Mouse (Mus musculus) liver, embryonic 15.5 days (tissue): ENCODE data around the gene Ints4. TPM values are rescaled to one million over a fixed set of nuclear protein-coding genes. Genes with fewer than 3 reads are reported as not detected.
"Not testable (repeated sequence)": the region's sequence is repeated elsewhere in the genome, so short reads cannot be mapped to it uniquely, and the experiment has no call there.

ENCODE experiments used
- ATAC-seq: fragments of 200-750 bp; cut with Nextera tagmentation; 2 replicates; pipeline ENCODE4 v1.8.0; 2017; ENCODE audit warnings: moderate number of reproducible peaks, mild to moderate bottlenecking, moderate library complexity; ENCODE audit not compliant: insufficient read depth
- H3K27ac ChIP-seq: fragments of 300-500 bp; sonication (generic); replicated peaks from 2 replicates; pipeline ENCODE4 v1.5.1; 2015; ENCODE audit warnings: mild to moderate bottlenecking, inconsistent platforms
- H3K27me3 ChIP-seq: fragments of 300-500 bp; sonication (generic); 2 replicates; pipeline ENCODE4 v1.6.1; 2015; ENCODE audit warnings: mild to moderate bottlenecking, inconsistent platforms
- H3K36me3 ChIP-seq: fragments of 300-500 bp; sonication (generic); replicated peaks from 2 replicates; pipeline ENCODE4 v1.6.1; 2015; ENCODE audit warnings: moderate library complexity, mild to moderate bottlenecking, inconsistent platforms
- H3K4me1 ChIP-seq: fragments of 300-500 bp; sonication (generic); replicated peaks from 2 replicates; pipeline ENCODE4 v1.6.1; 2015; ENCODE audit warnings: inconsistent platforms
- H3K4me2 ChIP-seq: fragments of 300-500 bp; sonication (generic); 2 replicates; pipeline ENCODE4 v1.6.1; 2015; ENCODE audit warnings: moderate library complexity, mild to moderate bottlenecking, inconsistent platforms
- H3K4me3 ChIP-seq: fragments of 300-500 bp; sonication (generic); replicated peaks from 2 replicates; pipeline ENCODE4 v1.5.1; 2015; ENCODE audit warnings: mild to moderate bottlenecking, inconsistent platforms
- H3K9ac ChIP-seq: fragments of 300-500 bp; sonication (generic); 2 replicates; pipeline ENCODE4 v1.6.1; 2015; ENCODE audit warnings: moderate library complexity, mild to moderate bottlenecking, inconsistent platforms
- H3K9me3 ChIP-seq: fragments of 300-500 bp; sonication (generic); replicated peaks from 2 replicates; pipeline ENCODE4 v1.6.1; 2016; ENCODE audit warnings: inconsistent platforms
- WGBS: fragments of 180-500 bp; shearing (Covaris S2); methylation state at CpG from one replicate; pipeline ENCODE4 v1.1.7; 2015; ENCODE audit warnings: mixed read lengths; ENCODE audit not compliant: insufficient replicate concordance; 5-methylcytosine and 5-hydroxymethylcytosine counted together
- polyA plus RNA-seq: library from polyadenylated mRNA; unstranded; fragments of >200 nt; fragmentation: Nextera tagmentation; extraction: Ambion mirVana; gene quantifications from 2 replicates; pipeline ENCODE4 v1.2.1, GENCODE M21; 2015

Ints4 gene
- 18.4 and 19.8 TPM in 2 replicates for polyA plus RNA-seq

DNA sequence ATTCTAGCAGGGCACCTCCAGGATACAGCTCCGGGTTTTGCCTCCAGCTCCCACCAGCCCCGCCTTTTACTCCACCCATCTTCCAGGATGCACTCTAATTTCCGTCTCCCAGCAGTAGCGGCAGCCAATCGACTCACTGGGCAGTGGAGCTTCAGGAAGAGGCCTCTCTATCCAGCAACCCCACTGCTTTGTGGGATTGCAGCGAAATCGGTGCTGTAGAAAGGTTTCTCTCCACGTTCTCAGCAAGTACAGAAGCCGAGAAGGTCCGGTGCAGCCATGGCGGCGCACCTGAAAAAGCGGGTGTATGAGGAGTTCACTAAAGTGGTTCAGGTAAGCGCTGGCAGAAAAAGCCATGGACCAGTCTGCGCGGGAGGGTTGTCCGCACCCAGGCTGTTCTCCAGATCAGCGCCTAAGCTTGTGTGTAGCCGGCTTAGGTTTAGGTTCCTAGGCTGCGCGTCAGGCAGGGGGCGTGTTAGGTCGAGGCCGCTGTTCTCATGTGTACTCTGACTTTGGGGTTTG, at the start of gene Ints4:
Gene Ints4, plus strand, starts transcription at position 136 of the 519 bp plus-strand sequence.
- H3K27me3 ChIP-seq, result no peaks in the 10 kb centered on the region
- H3K36me3 ChIP-seq, result peaks cover 11% of the 10 kb centered on the region
- peak within 1 kb of the TSS; percentile 72 for H3K4me2 ChIP-seq
- H3K9me3 ChIP-seq, result no peaks in the 10 kb centered on the region
- ATAC-seq, result peak; percentile 98
- peak within 1 kb of the TSS; percentile 83 for H3K4me3 ChIP-seq
- under 1% methylated on average over 24 of the region's 24 CpGs for WGBS
- H3K4me1 ChIP-seq, result peaks cover 23% of the 10 kb centered on the region
- H3K27ac ChIP-seq, result peak within 1 kb of the TSS; percentile 90
- peak within 1 kb of the TSS; percentile 73 for H3K9ac ChIP-seq

DNA sequence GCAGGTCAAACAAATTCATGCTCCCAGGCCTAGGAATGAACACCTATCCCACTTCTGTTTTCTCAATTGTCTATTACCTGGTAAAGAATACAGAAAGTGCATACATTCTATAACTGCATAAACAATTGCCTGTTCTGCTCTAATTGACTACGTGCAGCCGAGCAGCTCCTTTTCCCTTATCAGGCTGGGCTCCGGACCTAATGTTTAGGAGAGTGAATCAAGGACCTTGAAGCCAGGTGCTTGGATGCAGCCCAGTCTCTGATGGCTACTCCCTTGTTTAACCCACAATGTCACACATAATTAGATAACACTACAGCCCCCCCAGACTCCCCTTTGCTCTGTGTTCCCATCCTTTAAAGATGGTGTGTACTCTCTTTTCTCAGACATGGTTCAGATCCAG, 47.2 kb upstream of the Ints4 start:
- 72% methylated on average over 3 of the region's 3 CpGs for WGBS
- not testable (repeated sequence) for H3K9me3 ChIP-seq, H3K27me3 ChIP-seq, H3K4me1 ChIP-seq, H3K4me2 ChIP-seq, H3K36me3 ChIP-seq, H3K27ac ChIP-seq, H3K9ac ChIP-seq, H3K4me3 ChIP-seq, ATAC-seq

DNA sequence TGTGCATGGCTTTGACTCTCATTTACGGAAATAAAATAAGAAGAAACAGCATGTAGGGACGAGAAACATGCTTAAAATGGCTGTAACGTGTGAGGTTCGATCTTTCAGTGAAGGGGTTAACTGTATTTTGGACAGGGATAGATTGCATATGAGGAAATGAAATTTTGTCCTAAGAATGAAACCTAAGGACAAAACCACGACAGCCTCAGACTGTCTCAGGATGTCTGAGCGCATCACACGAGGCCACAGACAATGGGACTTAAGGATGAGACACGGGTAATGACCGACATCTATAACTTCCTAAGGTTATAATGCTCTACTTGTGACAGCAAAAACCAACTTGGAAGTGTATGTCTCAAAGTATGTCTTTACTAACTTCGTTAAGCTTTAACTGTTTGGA, 46.2 kb upstream of the Ints4 start:
- Histone ChIP-seq H3K9me3 (no peaks in the 10 kb centered on the region), H3K9ac (no peak overlapping the region), H3K27me3 (no peaks in the 10 kb centered on the region), H3K27ac (no peak overlapping the region), H3K4me2 (no peak overlapping the region), H3K4me3 (no peak overlapping the region), H3K4me1 (no peaks in the 10 kb centered on the region; the same call in 1 of the 2 replicates), H3K36me3 (no peaks in the 10 kb centered on the region)
- no peak for ATAC-seq
- 61% methylated on average over 10 of the region's 10 CpGs for WGBS

DNA sequence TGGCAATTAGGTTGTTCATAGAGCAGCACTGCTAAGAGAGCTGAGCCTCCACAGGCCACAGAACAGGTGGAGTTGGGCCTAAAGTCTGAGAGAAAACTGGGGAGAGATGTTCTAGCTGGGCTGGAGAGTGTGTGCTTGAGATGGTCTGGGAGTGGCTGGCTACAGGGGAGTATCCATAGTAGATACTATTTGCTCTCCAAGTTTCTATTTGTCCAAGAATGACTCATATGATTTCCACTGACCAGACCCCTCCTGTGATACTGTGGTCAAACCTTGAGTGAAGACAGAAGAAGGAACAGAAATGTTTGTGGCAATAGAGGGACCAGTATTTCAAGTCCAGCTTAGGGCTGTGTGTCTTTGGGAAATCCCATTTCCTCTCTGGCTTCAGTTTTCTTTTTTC, 41.8 kb upstream of the Ints4 start:
- H3K27ac ChIP-seq, result no peak overlapping the region
- no peak overlapping the region for H3K4me2 ChIP-seq
- ATAC-seq, result no peak
- no peak overlapping the region for H3K4me3 ChIP-seq
- H3K27me3 ChIP-seq, result no peaks in the 10 kb centered on the region
- no peaks in the 10 kb centered on the region for H3K36me3 ChIP-seq
- no peaks in the 10 kb centered on the region for H3K4me1 ChIP-seq
- 0 out of 2 replicates have a peak, but pooled peaks cover 6% of the 10 kb centered on the region for H3K9me3 ChIP-seq
- H3K9ac ChIP-seq, result no peak overlapping the region

DNA sequence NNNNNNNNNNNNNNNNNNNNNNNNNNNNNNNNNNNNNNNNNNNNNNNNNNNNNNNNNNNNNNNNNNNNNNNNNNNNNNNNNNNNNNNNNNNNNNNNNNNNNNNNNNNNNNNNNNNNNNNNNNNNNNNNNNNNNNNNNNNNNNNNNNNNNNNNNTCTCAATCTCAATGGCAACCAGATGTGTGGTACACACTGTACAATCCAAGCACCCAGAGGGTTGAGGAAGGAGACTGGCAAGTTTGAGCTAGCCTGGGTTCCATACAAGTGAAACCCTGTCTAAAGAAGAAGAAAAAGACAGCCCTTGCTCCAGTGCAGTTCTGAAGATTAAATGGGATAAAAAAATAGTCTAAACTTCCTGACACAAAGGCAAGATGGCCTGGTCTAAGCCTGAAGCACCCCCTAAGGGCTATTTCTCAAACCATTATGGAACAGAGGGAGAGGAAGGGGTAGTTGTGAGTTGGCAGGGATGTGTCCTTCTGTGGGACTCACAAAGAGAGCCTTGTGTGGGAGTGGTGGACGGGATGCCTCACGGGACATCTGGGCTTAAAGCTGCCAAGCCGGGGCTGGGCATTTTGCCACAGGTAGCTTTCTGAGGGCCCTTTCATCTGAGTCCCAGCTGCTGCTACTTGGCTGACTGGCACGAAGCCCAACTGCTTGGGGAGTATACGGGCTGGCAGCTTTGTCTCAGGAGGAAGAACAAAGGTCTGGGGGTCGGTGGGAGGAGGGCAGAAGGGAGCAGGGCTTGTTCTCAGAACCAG, 34.4 kb upstream of the Ints4 start:
- Histone ChIP-seq H3K9ac (no peak overlapping the region), H3K9me3 (peaks cover 3% of the 10 kb centered on the region; the same call in 1 of the 2 replicates), H3K4me3 (no peak overlapping the region), H3K27ac (no peak overlapping the region), H3K4me2 (no peak overlapping the region), H3K27me3 (no peaks in the 10 kb centered on the region), H3K4me1 (peaks cover 4% of the 10 kb centered on the region), H3K36me3 (no peaks in the 10 kb centered on the region)
- WGBS, result 60% methylated on average over 6 of the region's 6 CpGs
- no peak for ATAC-seq

DNA sequence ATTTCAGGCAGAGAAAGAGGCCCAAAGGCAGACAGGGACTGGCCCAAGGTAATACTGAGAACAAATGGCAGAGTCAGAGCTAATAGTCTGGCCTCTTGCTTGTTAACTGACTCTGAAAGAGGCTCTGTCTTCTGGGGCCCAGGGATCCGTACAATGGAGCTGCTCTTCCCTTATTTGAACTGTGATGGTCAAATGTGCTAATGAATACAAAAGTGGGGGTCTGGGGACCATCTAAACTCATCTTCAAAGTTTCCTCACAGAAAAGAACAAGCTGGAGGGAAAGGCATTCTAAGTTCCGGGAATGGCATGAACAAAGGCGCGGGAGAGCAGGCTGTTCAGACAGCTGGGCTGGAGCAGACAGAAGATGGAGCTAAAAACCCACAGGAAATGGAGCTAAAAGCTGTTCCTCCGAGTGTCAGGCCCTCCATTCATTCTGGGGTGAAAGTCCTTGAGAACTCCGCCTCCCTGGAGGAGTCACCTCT, 33.7 kb upstream of the Ints4 start:
- Histone ChIP-seq H3K9ac (no peak overlapping the region), H3K4me3 (no peak overlapping the region), H3K9me3 (no peaks in the 10 kb centered on the region; the same call in 1 of the 2 replicates), H3K36me3 (no peaks in the 10 kb centered on the region), H3K4me1 (peaks cover 11% of the 10 kb centered on the region), H3K4me2 (no peak overlapping the region), H3K27ac (no peak overlapping the region), H3K27me3 (no peaks in the 10 kb centered on the region)
- no peak for ATAC-seq
- WGBS, result 50% methylated on average over 6 of the region's 6 CpGs

DNA sequence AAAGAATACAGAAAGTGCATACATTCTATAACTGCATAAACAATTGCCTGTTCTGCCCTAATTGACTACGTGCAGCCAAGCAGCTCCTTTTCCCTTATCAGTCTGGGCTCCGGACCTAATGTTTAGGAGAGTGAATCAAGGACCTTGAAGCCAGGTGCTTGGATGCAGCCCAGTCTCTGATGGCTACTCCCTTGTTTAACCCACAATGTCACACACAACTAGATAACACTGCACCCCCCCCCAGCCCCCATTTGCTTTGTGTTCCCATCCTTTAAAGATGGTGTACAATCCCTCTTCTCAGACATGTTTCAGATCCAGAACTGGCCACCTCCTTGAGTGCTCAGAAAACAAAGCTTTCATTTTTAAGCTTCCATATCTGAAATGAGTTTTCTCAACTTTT, 29.7 kb upstream of the Ints4 start, which contains the start of gene Kctd14:
Gene Kctd14, plus strand, starts transcription at position 301 of the 400 bp plus-strand sequence.
- H3K27me3 ChIP-seq, H3K9ac ChIP-seq, H3K36me3 ChIP-seq, H3K4me3 ChIP-seq, H3K9me3 ChIP-seq, ATAC-seq: not testable (repeated sequence)
- Histone ChIP-seq H3K27ac (peak within 1 kb of the TSS; percentile 99), H3K4me1 (peaks cover 40% of the 10 kb centered on the region), H3K4me2 (peak within 1 kb of the TSS; percentile 91)
- WGBS, result 34% methylated on average over 2 of the region's 2 CpGs

DNA sequence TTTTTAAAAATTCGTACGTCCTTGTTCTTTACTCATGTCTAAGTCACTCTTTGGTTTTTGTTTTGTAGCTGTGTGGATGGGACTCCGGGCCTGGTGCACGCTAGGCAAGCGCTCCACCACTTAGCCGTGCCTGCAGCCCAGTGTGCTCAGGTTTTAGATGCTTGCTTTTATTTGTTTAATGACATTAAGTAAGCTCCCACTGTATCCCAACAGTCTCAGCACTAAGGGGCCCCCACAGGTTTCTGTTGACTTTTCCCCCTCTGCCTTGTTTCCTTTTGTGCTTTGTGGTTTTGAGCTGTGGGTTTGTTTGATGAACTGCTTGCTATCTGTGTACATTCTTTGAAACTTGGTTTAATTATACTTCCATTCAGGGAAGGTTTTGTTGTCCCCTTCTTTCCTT, 28.6 kb upstream of the Ints4 start:
- Histone ChIP-seq H3K9me3 (no peaks in the 10 kb centered on the region; the same call in 1 of the 2 replicates), H3K9ac (no peak overlapping the region)
- no peak for ATAC-seq

DNA sequence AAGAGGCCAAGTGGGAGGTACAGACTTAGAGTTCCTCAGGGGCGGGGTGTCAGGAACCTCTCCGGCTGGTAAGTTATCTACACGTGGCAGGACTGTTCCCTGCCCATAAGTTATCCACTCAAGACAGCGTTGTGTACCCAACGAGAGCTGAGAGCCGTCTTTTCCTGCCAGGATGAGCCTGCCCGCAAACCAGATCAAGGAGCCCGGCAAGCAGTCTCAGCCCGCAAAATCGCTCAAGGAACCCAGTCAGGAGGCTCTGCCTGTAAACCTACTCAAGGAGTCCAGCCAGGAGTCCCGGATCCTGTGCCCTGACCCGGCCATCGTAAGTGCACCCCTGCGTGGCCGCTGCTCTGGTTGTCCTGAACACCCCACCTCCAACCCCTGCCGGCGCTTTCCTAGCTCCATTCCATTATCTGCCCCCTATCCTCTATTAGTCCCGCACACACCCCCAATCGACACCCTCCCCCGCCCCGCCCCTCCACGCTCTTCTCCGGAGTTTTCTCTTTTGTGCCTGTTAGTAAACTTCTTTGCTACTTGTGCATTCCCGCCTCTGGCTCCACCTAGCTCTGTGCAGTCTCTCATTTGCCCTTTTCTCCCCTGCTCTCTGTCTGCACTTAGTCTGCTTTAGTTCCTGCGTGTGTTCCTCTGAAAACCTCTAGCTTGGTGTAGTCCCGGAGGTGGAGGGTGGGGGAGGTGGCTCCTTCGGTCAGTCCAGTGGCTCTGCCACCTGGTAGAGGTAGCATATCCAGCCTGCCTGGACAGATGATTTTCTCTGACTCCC, 27.4 kb upstream of the Ints4 start:
- peak overlapping the region; percentile 81 for H3K9ac ChIP-seq
- ATAC-seq, result peak; percentile 99
- 1% methylated on average over 27 of the region's 27 CpGs for WGBS

More for the DNA sequence above, 28.6 kb upstream of the Ints4 start:
- peak overlapping the region; percentile 99 for H3K27ac ChIP-seq
- 0 out of 2 replicates have a peak, but pooled peaks cover 11% of the 10 kb centered on the region for H3K36me3 ChIP-seq
- H3K4me2 ChIP-seq, result peak overlapping the region; percentile 91
- H3K4me3 ChIP-seq, result no peak overlapping the region
- WGBS, result 44% methylated on average over 6 of the region's 6 CpGs
- H3K4me1 ChIP-seq, result peaks cover 44% of the 10 kb centered on the region
- no peaks in the 10 kb centered on the region for H3K27me3 ChIP-seq

DNA sequence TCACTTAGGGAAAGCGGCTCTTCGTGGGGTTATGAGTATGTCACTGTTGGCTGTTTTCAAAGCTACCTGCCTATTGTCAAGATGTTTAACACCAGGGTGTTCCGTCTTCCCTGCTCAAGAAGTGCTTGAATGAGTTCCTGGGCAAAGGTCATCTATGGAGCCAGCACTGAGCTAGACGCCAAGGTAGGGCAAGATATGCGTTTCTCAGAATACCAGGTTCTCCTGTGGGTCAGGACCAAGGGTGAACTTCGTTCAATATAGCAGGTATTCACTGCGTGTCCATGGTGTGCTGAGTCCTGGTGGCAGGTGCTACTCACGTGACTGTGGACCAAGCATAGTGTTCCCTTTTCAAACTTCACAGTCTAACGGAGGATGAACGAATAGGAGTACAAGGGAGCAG, 26.0 kb upstream of the Ints4 start:
- 85% methylated on average over 10 of the region's 10 CpGs for WGBS
- Histone ChIP-seq H3K4me1 (peaks cover 44% of the 10 kb centered on the region), H3K36me3 (peaks cover 30% of the 10 kb centered on the region), H3K27ac (peak overlapping the region; percentile 48; the same call in 1 of the 2 replicates), H3K9ac (peak overlapping the region; percentile 30), H3K4me2 (peak overlapping the region; percentile 91), H3K27me3 (no peaks in the 10 kb centered on the region), H3K9me3 (no peaks in the 10 kb centered on the region), H3K4me3 (peak overlapping the region; percentile 83)
- ATAC-seq, result no peak

More for the DNA sequence above, 27.4 kb upstream of the Ints4 start:
- Histone ChIP-seq H3K4me2 (peak overlapping the region; percentile 91), H3K27ac (peak overlapping the region; percentile 99), H3K9me3 (no peaks in the 10 kb centered on the region; the same call in 1 of the 2 replicates), H3K4me3 (peak overlapping the region; percentile 83), H3K4me1 (peaks cover 44% of the 10 kb centered on the region), H3K27me3 (no peaks in the 10 kb centered on the region), H3K36me3 (peaks cover 23% of the 10 kb centered on the region)

DNA sequence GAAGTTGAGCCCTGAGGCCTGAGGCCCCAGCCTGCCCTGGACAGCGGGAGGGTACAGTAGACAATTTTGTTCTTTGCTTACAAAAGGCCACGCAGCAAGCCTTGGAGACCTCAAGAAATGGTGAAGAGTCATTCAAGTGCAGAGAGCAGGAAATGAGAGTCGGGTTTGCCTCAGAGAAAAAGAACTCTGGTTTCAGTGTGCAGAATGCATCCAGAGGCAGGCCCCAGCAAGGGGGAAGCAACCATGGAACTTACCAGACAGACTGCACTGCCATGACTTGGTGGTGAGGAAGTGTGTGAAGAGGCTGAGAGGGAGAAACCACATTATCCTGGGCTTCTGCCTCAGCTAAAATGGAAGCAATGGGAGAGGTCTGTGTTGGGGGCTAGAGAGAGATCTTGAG, 25.2 kb upstream of the Ints4 start:
- 48% methylated on average over 3 of the region's 3 CpGs for WGBS
- ATAC-seq, result no peak
- Histone ChIP-seq H3K9me3 (no peaks in the 10 kb centered on the region), H3K4me1 (peaks cover 44% of the 10 kb centered on the region), H3K4me3 (no peak overlapping the region), H3K36me3 (peaks cover 37% of the 10 kb centered on the region), H3K27me3 (no peaks in the 10 kb centered on the region), H3K9ac (no peak overlapping the region), H3K27ac (0 out of 2 replicates have a peak overlapping the region, but pooled peaks have one; percentile 24), H3K4me2 (peak overlapping the region; percentile 91)
